Mouse (Mus musculus) kidney, postnatal 14 days (tissue): ENCODE measurements at regions not wholly inside any gene's neighbourhood (a gene's known extent, or its start where the extent isn't known, plus 50 kb on each side); places are given as distances from the start of the nearest gene placed in this dataset.

Experiments used
- DNase-seq: peaks from one replicate; pipeline ENCODE4 v3.0.0; 2022; ENCODE audit warnings: mixed read lengths

DNA sequence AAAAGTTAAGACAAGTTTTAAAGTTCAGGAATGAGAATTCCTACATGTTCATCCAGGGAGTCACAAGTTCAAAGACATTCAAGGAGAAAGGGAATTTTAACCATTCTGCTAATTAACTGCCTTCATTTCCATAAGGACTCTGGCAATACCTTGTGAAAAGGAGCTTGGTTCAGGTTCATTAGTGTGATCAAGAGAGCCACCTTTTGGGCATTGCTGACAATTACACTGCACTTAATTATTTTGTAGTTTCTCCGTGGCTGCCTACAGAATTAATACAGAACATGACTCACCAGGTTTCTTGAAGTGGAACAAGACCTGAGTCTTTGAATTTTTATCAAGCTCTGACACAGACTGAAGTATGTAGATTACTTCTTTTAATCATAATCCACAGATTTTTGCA is 52.4 kb upstream of the Ankef1 start:
- peak; percentile 38 for DNase-seq
